In genomic region chr9:99587505-99588202, GRCm38 (mm10) we compare ENCODE assay signal across 8 mouse cellular contexts. TPM values are rescaled to one million over a fixed set of nuclear protein-coding genes. Genes with fewer than 3 reads are reported as not detected.
DNase-seq lines count a peak whose midpoint lies in the region; ATAC-seq and TF ChIP-seq lines count a peak whose summit lies in the region.
"Had no signal": no experiment of that assay in that cellular context is flagged by ENCODE, and none has a peak within 500 bp of the region (broad histone marks: within the 10 kb centered on the region; RNA-seq: fewer than 3 reads in every experiment).

No protein-coding gene starts in this region.

- H3K9ac ChIP-seq in intestine, postnatal 0 days (ENCODE audit: low read depth, low read length): no peak overlapping the region
- H3K9ac ChIP-seq in liver, embryonic 11.5 days (ENCODE audit: low read depth, low read length): no peak overlapping the region
- H3K9ac ChIP-seq: heart, embryonic 15.5 days had no signal

- no peaks in the 10 kb centered on the region for H3K27me3 ChIP-seq in intestine, postnatal 0 days (replicated peaks; ENCODE audit: control insufficient read depth, insufficient read depth, low read length)
- H3K27me3 ChIP-seq in liver, embryonic 11.5 days (replicated peaks; ENCODE audit: control insufficient read depth, insufficient read depth, low read length): no peaks in the 10 kb centered on the region
- H3K27me3 ChIP-seq: heart, embryonic 15.5 days had no signal

- H3K4me2 ChIP-seq in intestine, postnatal 0 days (replicated peaks; ENCODE audit: low read depth): no peak overlapping the region
- H3K4me2 ChIP-seq in liver, embryonic 11.5 days: no peak overlapping the region
- H3K4me2 ChIP-seq: heart, embryonic 15.5 days had no signal

- no peak for ATAC-seq in intestine, postnatal 0 days
- ATAC-seq in liver, embryonic 11.5 days (replicated peaks; ENCODE audit: low FRiP score): peak; percentile 49; the same call in 1 of the 2 replicates

- no peaks in the 10 kb centered on the region for H3K9me3 ChIP-seq in intestine, postnatal 0 days (ENCODE audit: control insufficient read depth)
- H3K9me3 ChIP-seq in liver, embryonic 11.5 days (ENCODE audit: control insufficient read depth, low read length): no peaks in the 10 kb centered on the region
- H3K9me3 ChIP-seq: heart, embryonic 15.5 days had no signal

- 27% methylated on average over 8 of the region's 8 CpGs for WGBS in intestine, postnatal 0 days
- 26% methylated on average over 8 of the region's 8 CpGs for WGBS in liver, embryonic 11.5 days

- H3K4me3 ChIP-seq in intestine, postnatal 0 days (ENCODE audit: low read depth, low read length): no peak overlapping the region
- H3K4me3 ChIP-seq in liver, embryonic 11.5 days (ENCODE audit: low read depth, low read length): no peak overlapping the region
- H3K4me3 ChIP-seq: heart, embryonic 15.5 days had no signal

- DNase-seq in ovary, postnatal 10 days (ENCODE audit: low spot score): peak; percentile 19
- DNase-seq in ovary, adult 18-20 months (ENCODE audit: low spot score): no peak
- DNase-seq in adrenal gland, adult 18-20 months (ENCODE audit: low spot score in 2 of 2): peak; percentile 58 to 65
- peak; percentile 69 for DNase-seq in embryo, embryonic 11 days
- peak; percentile 53 for DNase-seq in liver, embryonic 11.5 days (ENCODE audit: low spot score)
- peak; percentile 84 for DNase-seq in retina, embryonic 14.5 days (ENCODE audit: low spot score)

- H3K4me1 ChIP-seq in intestine, postnatal 0 days (replicated peaks; ENCODE audit: control insufficient read depth, insufficient read depth, low read length): no peaks in the 10 kb centered on the region
- H3K4me1 ChIP-seq in liver, embryonic 11.5 days (replicated peaks; ENCODE audit: control insufficient read depth, insufficient read depth, low read length): no peaks in the 10 kb centered on the region
- H3K4me1 ChIP-seq: heart, embryonic 15.5 days had no signal

- H3K27ac ChIP-seq in intestine, postnatal 0 days (ENCODE audit: low read depth, low read length): no peak overlapping the region
- H3K27ac ChIP-seq in liver, embryonic 11.5 days (ENCODE audit: low read depth, low read length): no peak overlapping the region
- H3K27ac ChIP-seq: heart, embryonic 15.5 days had no signal

- TF ChIP-seq CTCF in intestine, postnatal 0 days (IDR thresholded peaks at IDR 0.05; ENCODE audit: low read depth): peak; percentile 92

- H3K36me3 ChIP-seq in intestine, postnatal 0 days (ENCODE audit: control insufficient read depth, insufficient read depth): peaks cover 17% of the 10 kb centered on the region
- peaks cover 13% of the 10 kb centered on the region for H3K36me3 ChIP-seq in liver, embryonic 11.5 days (ENCODE audit: control insufficient read depth, insufficient read depth, low read length)

RNA-seq across cellular contexts. Expression of gene Dbr1, which starts 12.1 kb away (rescaled TPM):
- 10 to 100 TPM; 10.2 to 14.4 TPM for total RNA-seq in adrenal gland, adult 18-20 months (2021)
- 11.6 and 12.7 TPM in 2 replicates for polyA plus RNA-seq in intestine, postnatal 0 days (2015; fragmentation: Nextera tagmentation; extraction: Ambion mirVana)
- polyA plus RNA-seq in liver, embryonic 11.5 days (2014; fragmentation: Nextera tagmentation; extraction: Ambion mirVana): 36.5 and 39.7 TPM in 2 replicates

RNA-seq across cellular contexts. Expression of gene Armc8, which starts 19.0 kb away (rescaled TPM):
- 10 to 100 TPM; 19.9 to 26.9 TPM for total RNA-seq in adrenal gland, adult 18-20 months (2021)
- polyA plus RNA-seq in intestine, postnatal 0 days (2015; fragmentation: Nextera tagmentation; extraction: Ambion mirVana): 14.0 and 14.7 TPM in 2 replicates
- 19.5 and 23.7 TPM in 2 replicates for polyA plus RNA-seq in liver, embryonic 11.5 days (2014; fragmentation: Nextera tagmentation; extraction: Ambion mirVana)

RNA-seq across cellular contexts. Expression of gene A4gnt, which starts 24.6 kb away (rescaled TPM):
- total RNA-seq in adrenal gland, adult 18-20 months (2021): not detected
- polyA plus RNA-seq in intestine, postnatal 0 days (2015; fragmentation: Nextera tagmentation; extraction: Ambion mirVana): 0.81 and 1.0 TPM in 2 replicates
- not detected in 2 replicates for polyA plus RNA-seq in liver, embryonic 11.5 days (2014; fragmentation: Nextera tagmentation; extraction: Ambion mirVana)
- polyA plus RNA-seq: heart, embryonic 15.5 days had no signal

RNA-seq across cellular contexts. Expression of gene Dzip1l, which starts 41.6 kb away (rescaled TPM):
- total RNA-seq in adrenal gland, adult 18-20 months (2021): 1 to 10 TPM; 3.0 to 4.3 TPM
- 3.3 and 4.1 TPM in 2 replicates for polyA plus RNA-seq in intestine, postnatal 0 days (2015; fragmentation: Nextera tagmentation; extraction: Ambion mirVana)
- 5.0 and 6.2 TPM in 2 replicates for polyA plus RNA-seq in liver, embryonic 11.5 days (2014; fragmentation: Nextera tagmentation; extraction: Ambion mirVana)
